Mouse (Mus musculus): ENCODE results near the gene Has1.
"Not testable (repeated sequence)": the region's sequence is repeated elsewhere in the genome, so short reads cannot be mapped to it uniquely, and the experiment has no call there.

Gene Has1

GRCm38 (mm10) chr17:17844606-17845005 lies 10.4 kb downstream of the Has1 start:
- not testable (repeated sequence) for DNase-seq (ENCODE audit: low spot score)

GRCm38 (mm10) chr17:17843534-17844261 lies 11.3 kb downstream of the Has1 start:
- no peak for DNase-seq (ENCODE audit: low spot score)

GRCm38 (mm10) chr17:17840796-17841195 lies 14.2 kb downstream of the Has1 start:
- no peak for DNase-seq (ENCODE audit: low spot score)

- no peak for DNase-seq (ENCODE audit: low spot score)
These were observed 15.7 kb downstream of the Has1 start for GRCm38 (mm10) chr17:17839276-17839675.

GRCm38 (mm10) chr17:17837919-17838701 lies 16.9 kb downstream of the Has1 start:
- DNase-seq (ENCODE audit: low spot score) = peak; percentile 93

- peak; percentile 23 for DNase-seq (ENCODE audit: low spot score)
These were observed 17.6 kb downstream of the Has1 start for GRCm38 (mm10) chr17:17837426-17837825.

- DNase-seq (ENCODE audit: low spot score) = no peak
These were observed 18.9 kb downstream of the Has1 start for GRCm38 (mm10) chr17:17836101-17836500.

- peak; percentile 54 for DNase-seq (ENCODE audit: low spot score)
These were observed 20.1 kb downstream of the Has1 start for GRCm38 (mm10) chr17:17834896-17835295.

GRCm38 (mm10) chr17:17830731-17831130 lies 24.3 kb downstream of the Has1 start:
- DNase-seq (ENCODE audit: low spot score) = no peak

- DNase-seq (ENCODE audit: low spot score) = no peak
These were observed 25.0 kb downstream of the Has1 start for GRCm38 (mm10) chr17:17829816-17830535.

GRCm38 (mm10) chr17:17829052-17829785 lies 25.8 kb downstream of the Has1 start:
- DNase-seq (ENCODE audit: low spot score) = no peak

- peak; percentile 85 for DNase-seq (ENCODE audit: low spot score)
These were observed 26.6 kb downstream of the Has1 start for GRCm38 (mm10) chr17:17828191-17828981.

- peak; percentile 88 for DNase-seq (ENCODE audit: low spot score)
These were observed 27.3 kb downstream of the Has1 start for GRCm38 (mm10) chr17:17827658-17828190.

- DNase-seq (ENCODE audit: low spot score) = peak; percentile 90
These were observed 28.0 kb downstream of the Has1 start, which contains the start of gene Spaca6 for GRCm38 (mm10) chr17:17826751-17827657. Spaca6 (plus strand) TSS chr17:17827158.

GRCm38 (mm10) chr17:17825921-17826591 lies 28.9 kb downstream of the Has1 start:
- peak; percentile 68 for DNase-seq (ENCODE audit: low spot score)

GRCm38 (mm10) chr17:17823612-17824336 lies 31.2 kb downstream of the Has1 start:
- DNase-seq (ENCODE audit: low spot score) = peak; percentile 1

GRCm38 (mm10) chr17:17795527-17795926 lies 59.5 kb downstream of the Has1 start:
- DNase-seq (ENCODE audit: low spot score) = no peak
